In genomic region chr5:131722361-131722760, GRCm38 (mm10) we compare ENCODE assay signal across 18 mouse cellular contexts.
DNase-seq lines count a peak whose midpoint lies in the region; ATAC-seq and TF ChIP-seq lines count a peak whose summit lies in the region.
"Had no signal": no experiment of that assay in that cellular context is flagged by ENCODE, and none has a peak within 500 bp of the region (broad histone marks: within the 10 kb centered on the region; RNA-seq: fewer than 3 reads in every experiment).

No protein-coding gene starts in this region.

- no peaks in the 10 kb centered on the region for H3K27me3 ChIP-seq in hindbrain, embryonic 11.5 days (ENCODE audit: control insufficient read depth, insufficient read depth, low read length)
- no peaks in the 10 kb centered on the region for H3K27me3 ChIP-seq in hindbrain, postnatal 0 days (ENCODE audit: insufficient read depth, low read length)
- H3K27me3 ChIP-seq in lung, embryonic 14.5 days (ENCODE audit: insufficient read depth, low read length) = no peaks in the 10 kb centered on the region
- H3K27me3 ChIP-seq in intestine, embryonic 16.5 days (replicated peaks; ENCODE audit: control insufficient read depth, insufficient read depth, low read length) = no peaks in the 10 kb centered on the region
- H3K27me3 ChIP-seq: CH12.LX; embryonic facial prominence, embryonic 12.5 days; liver, embryonic 13.5 days; midbrain, embryonic 15.5 days had no signal

- H3K9ac ChIP-seq in hindbrain, embryonic 11.5 days (ENCODE audit: low read depth, low read length) = no peak overlapping the region
- H3K9ac ChIP-seq in hindbrain, postnatal 0 days (replicated peaks; ENCODE audit: low read length) = no peak overlapping the region
- H3K9ac ChIP-seq in lung, embryonic 14.5 days = no peak overlapping the region
- no peak overlapping the region for H3K9ac ChIP-seq in intestine, embryonic 16.5 days (ENCODE audit: low read depth, low read length)
- H3K9ac ChIP-seq: embryonic facial prominence, embryonic 12.5 days; liver, embryonic 13.5 days; midbrain, embryonic 15.5 days had no signal

- 51% methylated on average over 4 of the region's 4 CpGs for WGBS in hindbrain, embryonic 11.5 days
- WGBS in hindbrain, postnatal 0 days = 66% methylated on average over 4 of the region's 4 CpGs
- WGBS in lung, embryonic 14.5 days = 48% methylated on average over 4 of the region's 4 CpGs
- WGBS in lung, adult 2 months = 55% methylated on average over 4 of the region's 4 CpGs
- 36% methylated on average over 4 of the region's 4 CpGs for WGBS in intestine, embryonic 16.5 days

- H3K27ac ChIP-seq in hindbrain, embryonic 11.5 days (ENCODE audit: low read depth, low read length) = no peak overlapping the region
- no peak overlapping the region for H3K27ac ChIP-seq in hindbrain, postnatal 0 days
- H3K27ac ChIP-seq in lung, embryonic 14.5 days (ENCODE audit: low read depth) = no peak overlapping the region
- peak overlapping the region; percentile 72 for H3K27ac ChIP-seq in intestine, embryonic 16.5 days (ENCODE audit: low read length)
- H3K27ac ChIP-seq: embryonic facial prominence, embryonic 12.5 days; liver, embryonic 13.5 days; midbrain, embryonic 15.5 days had no signal

- H3K36me3 ChIP-seq in hindbrain, embryonic 11.5 days (ENCODE audit: control insufficient read depth, insufficient read depth, low read length) = no peaks in the 10 kb centered on the region
- no peaks in the 10 kb centered on the region for H3K36me3 ChIP-seq in hindbrain, postnatal 0 days (ENCODE audit: insufficient read depth, low read length)
- no peaks in the 10 kb centered on the region for H3K36me3 ChIP-seq in lung, embryonic 14.5 days (ENCODE audit: insufficient read depth)
- no peaks in the 10 kb centered on the region for H3K36me3 ChIP-seq in intestine, embryonic 16.5 days (ENCODE audit: control insufficient read depth, insufficient read depth, low read length)
- H3K36me3 ChIP-seq: embryonic facial prominence, embryonic 12.5 days; liver, embryonic 13.5 days; midbrain, embryonic 15.5 days had no signal

- peaks cover 2% of the 10 kb centered on the region for H3K4me1 ChIP-seq in hindbrain, embryonic 11.5 days (replicated peaks; ENCODE audit: control insufficient read depth, insufficient read depth, low read length)
- H3K4me1 ChIP-seq in hindbrain, postnatal 0 days (ENCODE audit: insufficient read depth, low read length) = peaks cover 4% of the 10 kb centered on the region; the same call in 1 of the 2 replicates
- no peaks in the 10 kb centered on the region for H3K4me1 ChIP-seq in lung, embryonic 14.5 days (ENCODE audit: insufficient read depth)
- no peaks in the 10 kb centered on the region for H3K4me1 ChIP-seq in lung, adult 2 months (ENCODE audit: control insufficient read depth, insufficient read depth, low read length)
- H3K4me1 ChIP-seq in intestine, embryonic 16.5 days (ENCODE audit: control insufficient read depth, insufficient read depth, low read length) = peaks cover 7% of the 10 kb centered on the region; the same call in 1 of the 2 replicates
- H3K4me1 ChIP-seq: liver, embryonic 13.5 days had no signal

- no peak overlapping the region for H3K4me2 ChIP-seq in hindbrain, embryonic 11.5 days (replicated peaks; ENCODE audit: low read depth, low read length)
- no peak overlapping the region for H3K4me2 ChIP-seq in hindbrain, postnatal 0 days (ENCODE audit: low read depth, low read length)
- no peak overlapping the region for H3K4me2 ChIP-seq in lung, embryonic 14.5 days
- H3K4me2 ChIP-seq in intestine, embryonic 16.5 days (ENCODE audit: low read depth, low read length) = 0 out of 2 replicates have a peak overlapping the region, but pooled peaks have one; percentile 3
- H3K4me2 ChIP-seq: embryonic facial prominence, embryonic 12.5 days; liver, embryonic 13.5 days; midbrain, embryonic 15.5 days had no signal

- peak; percentile 61; the same call in 1 of the 2 replicates for ATAC-seq in hindbrain, embryonic 11.5 days (ENCODE audit: low FRiP score)
- ATAC-seq in hindbrain, postnatal 0 days = no peak
- no peak for ATAC-seq in lung, embryonic 14.5 days (ENCODE audit: insufficient read depth)
- peak; percentile 91 for ATAC-seq in intestine, embryonic 16.5 days
- ATAC-seq: midbrain, embryonic 15.5 days had no signal

- peak; percentile 32 for DNase-seq in hindbrain, embryonic 11.5 days (ENCODE audit: low spot score)
- DNase-seq in hindbrain, postnatal 0 days (ENCODE audit: low spot score) = no peak
- DNase-seq in lung, embryonic 14.5 days = peak; percentile 9
- no peak for DNase-seq in lung, adult 2 months
- DNase-seq in embryo, embryonic 10.5 days (ENCODE audit: low spot score) = peak; percentile 56
- no peak for DNase-seq in ovary, adult 18-20 months (ENCODE audit: low spot score)
- no peak for DNase-seq in gastrocnemius, postnatal 10 days
- DNase-seq: adrenal gland, postnatal 14 days; cerebellum, adult 9-10 months; gastrocnemius, postnatal 25 days; left cerebral cortex, postnatal 4 days; liver, embryonic 13.5 days; lung, postnatal 14 days; thymus, postnatal 25 days had no signal

- no peak for TF ChIP-seq CTCF in hindbrain, postnatal 0 days (IDR thresholded peaks at IDR 0.05; ENCODE audit: low read depth)
- TF ChIP-seq CTCF in lung, embryonic 14.5 days (IDR thresholded peaks at IDR 0.05; ENCODE audit: low read depth) = no peak
- TF ChIP-seq CTCF in lung, adult 2 months (IDR thresholded peaks at IDR 0.05; ENCODE audit: insufficient read depth, low read length) = no peak

- H3K9me3 ChIP-seq in hindbrain, embryonic 11.5 days (ENCODE audit: control insufficient read depth, low read length) = no peaks in the 10 kb centered on the region
- no peaks in the 10 kb centered on the region for H3K9me3 ChIP-seq in hindbrain, postnatal 0 days (ENCODE audit: low read length)
- no peaks in the 10 kb centered on the region for H3K9me3 ChIP-seq in lung, embryonic 14.5 days (ENCODE audit: low read depth, low read length)
- H3K9me3 ChIP-seq in intestine, embryonic 16.5 days (ENCODE audit: control insufficient read depth, low read length) = no peaks in the 10 kb centered on the region
- H3K9me3 ChIP-seq: embryonic facial prominence, embryonic 12.5 days; liver, embryonic 13.5 days; midbrain, embryonic 15.5 days had no signal

- H3K4me3 ChIP-seq in hindbrain, embryonic 11.5 days (ENCODE audit: low read depth, low read length) = no peak overlapping the region
- no peak overlapping the region for H3K4me3 ChIP-seq in hindbrain, postnatal 0 days (ENCODE audit: low read length)
- H3K4me3 ChIP-seq in lung, embryonic 14.5 days (ENCODE audit: low read depth, low read length) = no peak overlapping the region
- H3K4me3 ChIP-seq in lung, adult 2 months (replicated peaks; ENCODE audit: extremely low read depth, low read depth, low read length) = no peak overlapping the region
- peak overlapping the region; percentile 6; the same call in 1 of the 2 replicates for H3K4me3 ChIP-seq in intestine, embryonic 16.5 days (ENCODE audit: low read length)
- H3K4me3 ChIP-seq: embryonic facial prominence, embryonic 12.5 days; liver, embryonic 13.5 days; midbrain, embryonic 15.5 days had no signal

- TF ChIP-seq POLR2A in lung, adult 2 months (IDR thresholded peaks at IDR 0.05; ENCODE audit: borderline replicate concordance, extremely low read depth, low read depth, low read length) = no peak

Comparison
In these comparisons a context has a peak if more than half of its experiments do, and no peak if none do; other contexts are left out.
1. ATAC-seq: peak in hindbrain, embryonic 11.5 days (single experiment) and intestine, embryonic 16.5 days (single experiment); none in hindbrain, postnatal 0 days (single experiment) and lung, embryonic 14.5 days (single experiment).
2. DNase-seq: peak in hindbrain, embryonic 11.5 days (single experiment), lung, embryonic 14.5 days (single experiment) and embryo, embryonic 10.5 days (single experiment); none in hindbrain, postnatal 0 days (single experiment), lung, adult 2 months (single experiment), ovary, adult 18-20 months (single experiment) and gastrocnemius, postnatal 10 days (single experiment).